Mouse (Mus musculus) cerebellum, adult 2 months (tissue): ENCODE data around the gene Frmd4a.

ENCODE experiments used
- CTCF ChIP-seq: fragments of 200-500 bp; IDR thresholded peaks from 2 replicates; pipeline ENCODE4 v1.5.1; 2011; ENCODE audit warnings: low read depth, mild to moderate bottlenecking, control low read depth, low read length, moderate library complexity, borderline replicate concordance; ENCODE audit not compliant: insufficient read depth
- POLR2A ChIP-seq: fragments of 200-500 bp; IDR thresholded peaks from 2 replicates; pipeline ENCODE4 v1.6.1; 2011; ENCODE audit warnings: low read length, control low read depth, borderline replicate concordance; ENCODE audit not compliant: insufficient read depth

- peak; percentile 74; the same call in 1 of the 2 replicates for TF ChIP-seq POLR2A
- peak; percentile 72; the same call in 1 of the 2 replicates for TF ChIP-seq CTCF
Observed at GRCm38 (mm10) chr2:4651500-4652285, 634.2 kb downstream of the Frmd4a start, which contains the start of gene Prpf18.
